ENCODE assay signal across 9 mouse cellular contexts in the genomic region with DNA sequence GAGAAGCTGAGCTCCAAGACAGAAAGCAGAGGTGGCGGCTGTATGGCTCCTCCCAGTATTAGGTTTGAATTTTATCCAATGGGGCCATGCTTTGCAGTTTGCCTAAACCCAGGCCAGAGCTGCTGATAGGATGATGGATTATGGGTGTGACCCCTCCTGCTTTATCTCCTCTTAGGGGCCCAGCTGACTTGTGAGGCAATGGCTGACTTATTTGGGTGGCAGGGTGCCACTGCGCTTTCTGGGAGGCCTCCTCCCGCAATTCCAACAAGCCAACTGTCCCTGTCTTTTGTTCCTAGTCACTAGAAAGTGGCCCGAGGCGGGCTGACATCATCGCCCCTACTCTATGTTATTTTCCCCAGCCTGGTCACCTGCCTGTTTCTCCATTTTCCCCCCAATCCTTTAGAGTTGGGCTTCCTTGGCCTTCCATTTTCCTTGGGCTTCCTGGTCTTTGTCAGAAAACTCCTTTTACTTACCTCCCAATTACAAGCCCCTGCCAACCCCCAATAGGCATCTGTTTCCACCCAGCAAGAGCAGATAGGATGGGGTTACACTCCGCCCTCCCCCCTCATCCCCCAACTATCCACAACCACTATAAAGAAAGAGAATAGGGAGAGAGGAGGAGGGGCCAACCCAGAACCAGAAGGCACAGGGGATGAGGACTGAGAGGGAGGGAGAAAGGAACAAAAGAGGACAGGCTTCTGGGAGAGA. TPM values are rescaled to one million over a fixed set of nuclear protein-coding genes. Genes with fewer than 3 reads are reported as not detected.
DNase-seq lines count a peak whose midpoint lies in the region; ATAC-seq and TF ChIP-seq lines count a peak whose summit lies in the region.
"Had no signal": no experiment of that assay in that cellular context is flagged by ENCODE, and none has a peak within 500 bp of the region (broad histone marks: within the 10 kb centered on the region; RNA-seq: fewer than 3 reads in every experiment).

No protein-coding gene starts in this region.

- intact Hi-C loops in left cerebral cortex, postnatal 10 days (cut with DNase I), result no loop called here

- no peak overlapping the region for H3K9ac ChIP-seq in CH12.LX (ENCODE audit: insufficient read depth, low read depth)
- H3K9ac ChIP-seq in intestine, embryonic 16.5 days (ENCODE audit: low read depth, low read length), result peak overlapping the region; percentile 89
- peak overlapping the region; percentile 88 for H3K9ac ChIP-seq in stomach, postnatal 0 days (ENCODE audit: low read length)

- TF ChIP-seq EP300 in CH12.LX (IDR thresholded peaks at IDR 0.05; ENCODE audit: low read length), result no peak
- no peak for TF ChIP-seq EP300 in stomach, postnatal 0 days (optimal IDR thresholded peaks at IDR 0.05)

- peak; percentile 57 for ATAC-seq in intestine, embryonic 16.5 days
- peak; percentile 67 for ATAC-seq in megakaryocyte progenitor cell, adult 5-6 weeks (replicated peaks; ENCODE audit: poor library complexity)
- peak; percentile 60 for ATAC-seq in stomach, postnatal 0 days (ENCODE audit: low FRiP score, low TSS enrichment)

- no peak overlapping the region for H3K4me3 ChIP-seq in CH12.LX (replicated peaks in 1 of 3; ENCODE audit: low read depth in 2 of 3, low read length in 2 of 3, poor library complexity in 1 of 3)
- peak overlapping the region; percentile 63 for H3K4me3 ChIP-seq in intestine, embryonic 16.5 days (ENCODE audit: low read length)
- H3K4me3 ChIP-seq in stomach, postnatal 0 days (ENCODE audit: low read depth, low read length), result peak overlapping the region; percentile 56

- peaks cover 4% of the 10 kb centered on the region for H3K9me3 ChIP-seq in CH12.LX (replicated peaks; ENCODE audit: low read length)
- no peaks in the 10 kb centered on the region for H3K9me3 ChIP-seq in intestine, embryonic 16.5 days (ENCODE audit: control insufficient read depth, low read length)
- no peaks in the 10 kb centered on the region for H3K9me3 ChIP-seq in stomach, postnatal 0 days (ENCODE audit: control insufficient read depth, low read length)

- no peak for TF ChIP-seq POLR2A in CH12.LX (IDR thresholded peaks at IDR 0.05; ENCODE audit: low read depth, low read length)

- peaks cover 0 to 5% of the 10 kb centered on the region in 2 experiments; a peak in 1 of 4 replicates for H3K4me1 ChIP-seq in CH12.LX (ENCODE audit: control insufficient read depth in 1 of 2, insufficient read depth in 2 of 2)
- H3K4me1 ChIP-seq in intestine, embryonic 16.5 days (ENCODE audit: control insufficient read depth, insufficient read depth, low read length), result peaks cover 24% of the 10 kb centered on the region
- H3K4me1 ChIP-seq in stomach, postnatal 0 days (replicated peaks; ENCODE audit: control insufficient read depth, insufficient read depth), result peaks cover 4% of the 10 kb centered on the region

- no peaks in the 10 kb centered on the region for H3K79me2 ChIP-seq in CH12.LX (replicated peaks; ENCODE audit: control insufficient read depth, extremely low read depth, insufficient read depth, poor library complexity, severe bottlenecking)

- in situ Hi-C loops in CH12.LX (cut with MboI; ENCODE audit: low pct_ligation_motif_present, low pct_unique_long_range_greater_than_20kb, low sequenced_read_pairs), result no loop called here

- H3K27me3 ChIP-seq in CH12.LX (replicated peaks), result peaks cover 94% of the 10 kb centered on the region
- no peaks in the 10 kb centered on the region; the same call in 1 of the 2 replicates for H3K27me3 ChIP-seq in intestine, embryonic 16.5 days (replicated peaks; ENCODE audit: control insufficient read depth, insufficient read depth, low read length)
- no peaks in the 10 kb centered on the region for H3K27me3 ChIP-seq in stomach, postnatal 0 days (ENCODE audit: control insufficient read depth, insufficient read depth, low read length)

- DNase-seq in CH12.LX (ENCODE audit: extremely low read depth), result no peak
- peak; percentile 40 for DNase-seq in c-Kit-positive CD71-positive TER-119-positive erythroid progenitor cells, embryonic 14.5 days (ENCODE audit: low spot score)
- peak; percentile 66 for DNase-seq in gastrocnemius, postnatal 25 days
- peak; percentile 49 for DNase-seq in stomach, postnatal 0 days (ENCODE audit: low spot score)
- no peak for DNase-seq in left cerebral cortex, postnatal 10 days (ENCODE audit: extremely low spot score in 1 of 2, low spot score in 2 of 2)
- no peak for DNase-seq in thymus, postnatal 14 days

- dilution Hi-C loops in CH12.LX (cut with MboI; ENCODE audit: extremely low pct_ligation_motif_present, extremely low pct_unique_long_range_greater_than_20kb, low sequenced_read_pairs), result no loop called here

- H3K27ac ChIP-seq in CH12.LX (ENCODE audit: insufficient read depth, low read depth), result no peak overlapping the region
- peak overlapping the region; percentile 99 for H3K27ac ChIP-seq in intestine, embryonic 16.5 days (ENCODE audit: low read length)
- H3K27ac ChIP-seq in stomach, postnatal 0 days (replicated peaks), result peak overlapping the region; percentile 98

- no peak for TF ChIP-seq CTCF in CH12.LX (conservative IDR thresholded peaks at IDR 0.05 in 1 of 2, IDR thresholded peaks at IDR 0.05 in 1 of 2; ENCODE audit: low read depth in 2 of 2, low read length in 2 of 2)
- no peak for TF ChIP-seq CTCF in stomach, postnatal 0 days (IDR thresholded peaks at IDR 0.05; ENCODE audit: low read depth)

- no peaks in the 10 kb centered on the region for H3K36me3 ChIP-seq in CH12.LX (replicated peaks in 1 of 2; ENCODE audit: control insufficient read depth in 1 of 2, insufficient read depth in 1 of 2, low read length in 1 of 2)
- H3K36me3 ChIP-seq in intestine, embryonic 16.5 days (ENCODE audit: control insufficient read depth, insufficient read depth, low read length), result peaks cover 2% of the 10 kb centered on the region; the same call in 1 of the 2 replicates
- no peaks in the 10 kb centered on the region for H3K36me3 ChIP-seq in stomach, postnatal 0 days (ENCODE audit: control insufficient read depth, insufficient read depth, low read length)

- peak overlapping the region; percentile 39; the same call in 1 of the 2 replicates for H3K4me2 ChIP-seq in CH12.LX (ENCODE audit: insufficient read depth, low read depth, poor library complexity, severe bottlenecking)
- peak overlapping the region; percentile 93 for H3K4me2 ChIP-seq in intestine, embryonic 16.5 days (ENCODE audit: low read depth, low read length)
- H3K4me2 ChIP-seq in stomach, postnatal 0 days (replicated peaks; ENCODE audit: low read depth), result peak overlapping the region; percentile 88

- no peak for TF ChIP-seq RAD21 in CH12.LX (IDR thresholded peaks at IDR 0.05; ENCODE audit: low read depth, low read length)

- WGBS in intestine, embryonic 16.5 days, result 27% methylated on average over 7 of the region's 7 CpGs
- WGBS in stomach, postnatal 0 days, result 13% methylated on average over 7 of the region's 7 CpGs

TF ChIP-seq in CH12.LX, 34 proteins besides CTCF, POLR2A, EP300 and RAD21 (continues in another document):
- TF ChIP-seq ZNF384 (IDR thresholded peaks at IDR 0.05; ENCODE audit: low read depth, low read length), result no peak

RNA-seq across cellular contexts. Expression of a gene that starts 1.1 kb away (rescaled TPM):
- total RNA-seq in CH12.LX (2012; rRNA removed), result not detected in 2 replicates
- not detected in 2 replicates for total RNA-seq in CH12.LX (2014; rRNA removed)
- polyA plus RNA-seq in CH12.LX (2012; ENCODE audit: insufficient read length, low read depth), result not detected in 2 replicates
- 1 to 10 TPM; 2.6 to 3.7 TPM for total RNA-seq in gastrocnemius, postnatal 25 days (2021)
- 17.1 and 18.0 TPM in 2 replicates for polyA plus RNA-seq in intestine, embryonic 16.5 days (2015; fragmentation: Nextera tagmentation; extraction: Ambion mirVana)
- not detected in 2 replicates for total RNA-seq in megakaryocyte progenitor cell, adult 5-6 weeks (2015)
- not detected in 2 replicates for total RNA-seq in megakaryocyte progenitor cell, adult 5-6 weeks (2017)
- 14.1 and 16.8 TPM in 2 replicates for polyA plus RNA-seq in stomach, postnatal 0 days (2015; fragmentation: Nextera tagmentation; extraction: Ambion mirVana)
- 1 to 10 TPM; 7.9 to 8.8 TPM for total RNA-seq in left cerebral cortex, postnatal 10 days (2021)

RNA-seq across cellular contexts. Expression of a gene that starts 7.7 kb away (rescaled TPM):
- total RNA-seq in CH12.LX (2012; rRNA removed), result not detected in 2 replicates
- total RNA-seq in CH12.LX (2014; rRNA removed), result not detected in 2 replicates
- not detected in 2 replicates for polyA plus RNA-seq in CH12.LX (2012; ENCODE audit: insufficient read length, low read depth)
- total RNA-seq in gastrocnemius, postnatal 25 days (2021), result not detected
- polyA plus RNA-seq in intestine, embryonic 16.5 days (2015; fragmentation: Nextera tagmentation; extraction: Ambion mirVana), result 0.12 TPM in 1 of 2 replicates, not detected in the other
- total RNA-seq in megakaryocyte progenitor cell, adult 5-6 weeks (2015), result not detected in 2 replicates
- not detected in 2 replicates for total RNA-seq in megakaryocyte progenitor cell, adult 5-6 weeks (2017)
- 0.15 TPM in 1 of 2 replicates, not detected in the other for polyA plus RNA-seq in stomach, postnatal 0 days (2015; fragmentation: Nextera tagmentation; extraction: Ambion mirVana)
- not detected for total RNA-seq in left cerebral cortex, postnatal 10 days (2021)
- polyA plus RNA-seq: spleen, adult 2 months had no signal

RNA-seq across cellular contexts. Expression of a gene that starts 11.3 kb away (rescaled TPM):
- total RNA-seq in CH12.LX (2012; rRNA removed), result not detected in 2 replicates
- total RNA-seq in CH12.LX (2014; rRNA removed), result not detected in 2 replicates
- polyA plus RNA-seq in CH12.LX (2012; ENCODE audit: insufficient read length, low read depth), result not detected in 2 replicates
- total RNA-seq in gastrocnemius, postnatal 25 days (2021), result under 1 TPM; 0.51 to 0.70 TPM
- 2.0 and 2.8 TPM in 2 replicates for polyA plus RNA-seq in intestine, embryonic 16.5 days (2015; fragmentation: Nextera tagmentation; extraction: Ambion mirVana)
- total RNA-seq in megakaryocyte progenitor cell, adult 5-6 weeks (2015), result not detected in 2 replicates
- total RNA-seq in megakaryocyte progenitor cell, adult 5-6 weeks (2017), result not detected in 2 replicates
- 3.3 and 4.6 TPM in 2 replicates for polyA plus RNA-seq in stomach, postnatal 0 days (2015; fragmentation: Nextera tagmentation; extraction: Ambion mirVana)
- 10 to 100 TPM; 23.5 to 25.2 TPM for total RNA-seq in left cerebral cortex, postnatal 10 days (2021)

RNA-seq across cellular contexts. Expression of a gene that starts 11.9 kb away (rescaled TPM):
- 0.71 and 1.1 TPM in 2 replicates for total RNA-seq in CH12.LX (2012; rRNA removed)
- 0.04 and 0.16 TPM in 2 replicates for total RNA-seq in CH12.LX (2014; rRNA removed)
- polyA plus RNA-seq in CH12.LX (2012; ENCODE audit: insufficient read length, low read depth), result 0.15 and 0.34 TPM in 2 replicates
- 1 to 10 TPM; 2.4 to 2.5 TPM for total RNA-seq in gastrocnemius, postnatal 25 days (2021)
- polyA plus RNA-seq in intestine, embryonic 16.5 days (2015; fragmentation: Nextera tagmentation; extraction: Ambion mirVana), result 21.2 and 23.8 TPM in 2 replicates
- 1.3 and 3.0 TPM in 2 replicates for total RNA-seq in megakaryocyte progenitor cell, adult 5-6 weeks (2015)
- 1.3 and 1.4 TPM in 2 replicates for total RNA-seq in megakaryocyte progenitor cell, adult 5-6 weeks (2017)
- 15.4 and 20.6 TPM in 2 replicates for polyA plus RNA-seq in stomach, postnatal 0 days (2015; fragmentation: Nextera tagmentation; extraction: Ambion mirVana)
- total RNA-seq in left cerebral cortex, postnatal 10 days (2021), result 100 to 1,000 TPM; 562 to 600 TPM

RNA-seq across cellular contexts. Expression of a gene that starts 32.5 kb away (rescaled TPM):
- 56.8 and 73.7 TPM in 2 replicates for total RNA-seq in CH12.LX (2012; rRNA removed)
- total RNA-seq in CH12.LX (2014; rRNA removed), result 85.5 and 88.0 TPM in 2 replicates
- 275 and 302 TPM in 2 replicates for polyA plus RNA-seq in CH12.LX (2012; ENCODE audit: insufficient read length, low read depth)
- 10 to 100 TPM; 47.1 to 52.7 TPM for total RNA-seq in gastrocnemius, postnatal 25 days (2021)
- 79.8 and 84.7 TPM in 2 replicates for polyA plus RNA-seq in intestine, embryonic 16.5 days (2015; fragmentation: Nextera tagmentation; extraction: Ambion mirVana)
- total RNA-seq in megakaryocyte progenitor cell, adult 5-6 weeks (2015), result 103 and 113 TPM in 2 replicates
- total RNA-seq in megakaryocyte progenitor cell, adult 5-6 weeks (2017), result 320 and 416 TPM in 2 replicates
- polyA plus RNA-seq in stomach, postnatal 0 days (2015; fragmentation: Nextera tagmentation; extraction: Ambion mirVana), result 46.4 and 56.2 TPM in 2 replicates
- 100 to 1,000 TPM; 272 to 278 TPM for total RNA-seq in left cerebral cortex, postnatal 10 days (2021)

Comparison
In these comparisons a context has a peak if more than half of its experiments do, and no peak if none do; other contexts are left out.
1. DNase-seq: peak in c-Kit-positive CD71-positive TER-119-positive erythroid progenitor cells, embryonic 14.5 days (single experiment), gastrocnemius, postnatal 25 days (single experiment) and stomach, postnatal 0 days (single experiment); none in CH12.LX (single experiment), left cerebral cortex, postnatal 10 days (0 of 2) and thymus, postnatal 14 days (single experiment).
2. H3K4me2 ChIP-seq: peak in every context shown above with its lines; median percentile 93 in intestine, embryonic 16.5 days; 88 in stomach, postnatal 0 days; 39 in CH12.LX.
3. H3K4me3 ChIP-seq: peak in intestine, embryonic 16.5 days (single experiment) and stomach, postnatal 0 days (single experiment); none in CH12.LX (0 of 3).
4. RNA of a gene that starts 11.3 kb away (total RNA-seq): 23.5 to 25.2 TPM in left cerebral cortex, postnatal 10 days; 0.51 to 0.70 TPM in gastrocnemius, postnatal 25 days, not detected in CH12.LX and not detected in megakaryocyte progenitor cell, adult 5-6 weeks; every median in the first group is over 10 times any median in the second.
5. Peak in every context shown above with its lines, with median percentiles within 50 percentile points of each other: ATAC-seq.